Mouse (Mus musculus): ENCODE data around the gene Dlk2. TPM values are rescaled to one million over a fixed set of nuclear protein-coding genes. Genes with fewer than 3 reads are reported as not detected.

Dlk2 gene
- polyA plus RNA-seq, 1 experiment from 2014 or later, result 1.5 TPM

DNA sequence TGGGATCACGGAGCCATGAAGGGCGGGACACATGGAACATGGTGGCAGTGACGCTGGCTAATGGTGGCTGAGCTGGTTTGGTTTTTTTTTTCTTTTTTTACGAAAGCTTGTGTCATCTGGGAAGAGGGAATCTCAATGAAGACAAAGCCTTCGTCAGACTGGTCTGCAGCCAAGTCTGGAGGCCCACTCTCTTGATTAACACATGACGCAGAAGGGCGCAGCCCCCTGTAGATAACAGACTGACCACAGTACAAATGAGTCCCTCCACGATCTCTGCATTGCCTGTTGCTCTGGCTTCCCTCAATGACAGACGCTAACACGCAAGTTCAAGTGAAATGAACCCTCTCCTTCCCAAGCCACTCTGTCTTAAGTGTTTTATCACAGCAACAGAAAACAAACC lies 21.7 kb upstream of the Dlk2 start:
- no peaks in the 10 kb centered on the region for H3K27me3 ChIP-seq
- no peak overlapping the region for H3K4me2 ChIP-seq
- 94% methylated on average over 10 of the region's 10 CpGs for WGBS
- H3K9ac ChIP-seq, result no peak overlapping the region
- no peak overlapping the region for H3K4me3 ChIP-seq (replicated peaks)
- no peaks in the 10 kb centered on the region for H3K9me3 ChIP-seq
- no peak overlapping the region for H3K27ac ChIP-seq
- H3K36me3 ChIP-seq (replicated peaks), result peaks cover 65% of the 10 kb centered on the region
- H3K4me1 ChIP-seq, result no peaks in the 10 kb centered on the region
- no peak for ATAC-seq (ENCODE audit: low FRiP score)

DNA sequence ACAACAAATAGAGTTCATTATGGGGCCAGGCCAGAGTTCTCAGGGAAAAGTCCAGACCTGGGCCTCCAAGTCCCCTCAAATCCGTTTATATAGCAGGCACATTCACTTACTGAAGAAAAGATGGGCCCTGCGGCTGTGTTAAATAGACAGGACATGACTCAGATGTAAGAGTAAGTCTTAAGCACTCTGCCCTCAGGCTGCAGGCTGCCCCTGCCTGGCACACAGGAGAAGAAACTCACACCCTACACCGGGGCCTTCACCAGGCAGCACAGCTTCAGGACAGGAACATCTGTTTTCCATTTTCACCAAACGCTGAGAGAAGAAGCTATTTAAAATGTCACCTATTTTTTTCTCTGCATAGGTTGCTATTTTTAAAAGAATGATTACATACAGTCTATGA lies 19.6 kb upstream of the Dlk2 start:
- peaks cover 18% of the 10 kb centered on the region for H3K4me1 ChIP-seq
- no peak overlapping the region for H3K4me3 ChIP-seq (replicated peaks)
- no peak for ATAC-seq (ENCODE audit: low FRiP score)
- no peak overlapping the region for H3K4me2 ChIP-seq
- peaks cover 50% of the 10 kb centered on the region for H3K36me3 ChIP-seq (replicated peaks)
- no peaks in the 10 kb centered on the region for H3K27me3 ChIP-seq
- H3K9ac ChIP-seq, result no peak overlapping the region
- WGBS, result 80% methylated on average over 4 of the region's 4 CpGs
- H3K27ac ChIP-seq, result no peak overlapping the region
- H3K9me3 ChIP-seq, result no peaks in the 10 kb centered on the region

DNA sequence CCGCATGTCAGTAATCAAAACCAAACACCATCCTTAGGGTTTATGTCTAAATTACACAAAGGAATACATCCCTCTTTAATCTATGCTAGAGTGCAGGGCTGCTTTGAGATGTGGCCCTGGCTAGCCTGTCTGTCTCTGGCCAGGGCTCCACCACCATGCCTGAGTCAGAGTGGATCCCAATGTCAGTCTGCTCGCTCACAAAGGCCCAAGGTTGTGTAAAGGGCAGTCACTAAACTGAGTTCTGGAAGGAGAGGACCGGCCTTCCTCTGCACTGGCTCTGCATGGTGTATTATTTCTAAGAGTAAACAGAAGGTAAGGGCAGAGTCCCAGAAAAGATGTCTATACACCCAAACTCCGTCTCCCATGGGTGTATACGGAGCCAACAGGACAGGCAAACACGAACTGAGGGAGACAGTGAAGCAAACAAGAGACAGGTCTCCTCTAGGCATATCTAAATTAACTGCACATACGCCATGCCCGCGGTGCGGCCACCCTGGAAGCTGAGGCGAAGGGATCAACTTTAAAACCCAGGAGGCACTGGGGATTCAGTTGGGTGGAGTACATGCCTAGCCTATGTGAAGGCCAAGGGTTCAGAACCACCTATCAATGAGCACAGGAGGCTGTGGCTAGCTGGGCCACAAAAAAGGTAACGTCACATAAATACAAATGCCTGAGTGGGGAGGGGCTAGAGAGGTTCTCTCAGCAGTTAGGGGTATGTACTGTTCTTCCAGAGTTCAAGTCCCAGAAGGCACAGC lies 19.0 kb upstream of the Dlk2 start:
- peaks cover 21% of the 10 kb centered on the region for H3K4me1 ChIP-seq
- H3K27me3 ChIP-seq, result no peaks in the 10 kb centered on the region
- no peaks in the 10 kb centered on the region for H3K9me3 ChIP-seq
- H3K4me3 ChIP-seq (replicated peaks), result no peak overlapping the region
- no peak for ATAC-seq (ENCODE audit: low FRiP score)
- peaks cover 47% of the 10 kb centered on the region for H3K36me3 ChIP-seq (replicated peaks)
- no peak overlapping the region for H3K4me2 ChIP-seq
- no peak overlapping the region for H3K9ac ChIP-seq
- WGBS, result 90% methylated on average over 12 of the region's 12 CpGs
- H3K27ac ChIP-seq, result no peak overlapping the region

DNA sequence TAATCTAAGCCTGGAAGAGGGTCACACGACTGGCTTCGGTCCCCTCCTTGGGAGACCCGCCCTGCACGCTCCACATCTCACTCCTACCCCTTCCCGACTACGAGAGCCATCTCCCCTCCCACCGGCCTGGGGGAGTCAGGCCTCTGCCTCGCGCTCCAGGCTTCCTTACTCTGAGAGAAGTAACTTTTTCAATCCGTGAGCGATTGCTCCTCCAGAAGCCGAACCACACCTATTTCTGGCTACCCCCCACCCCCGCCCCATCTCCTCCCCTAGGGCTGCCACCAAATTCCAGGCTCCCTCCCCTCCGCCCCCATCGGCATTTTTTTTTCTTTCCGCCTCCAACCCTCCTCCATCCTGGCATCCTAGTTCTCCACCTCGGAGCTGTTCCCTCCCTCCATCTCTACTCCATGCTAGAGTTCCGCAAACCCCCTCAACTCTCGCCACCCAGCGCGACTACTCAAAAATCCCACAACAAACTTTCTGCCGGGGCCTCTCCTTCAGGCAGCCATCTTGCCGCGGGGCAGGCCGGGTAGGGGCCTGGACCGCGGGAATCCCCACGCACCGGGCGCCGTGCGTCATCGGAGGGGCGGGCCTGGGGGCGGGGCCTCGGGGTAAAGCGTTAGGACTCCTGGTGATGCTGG lies 14.6 kb upstream of the Dlk2 start, which contains the start of gene Tjap1:
TSS of gene Tjap1 (minus strand) at position 544 of the 641 bp plus-strand sequence.
- peaks cover 24% of the 10 kb centered on the region for H3K4me1 ChIP-seq
- under 1% methylated on average over 37 of the region's 37 CpGs for WGBS
- H3K36me3 ChIP-seq (replicated peaks), result peaks cover 28% of the 10 kb centered on the region
- peak within 1 kb of the TSS; percentile 87 for H3K4me2 ChIP-seq
- H3K9ac ChIP-seq, result peak within 1 kb of the TSS; percentile 82
- no peaks in the 10 kb centered on the region for H3K9me3 ChIP-seq
- no peaks in the 10 kb centered on the region for H3K27me3 ChIP-seq
- ATAC-seq (ENCODE audit: low FRiP score), result peak; percentile 99
- H3K27ac ChIP-seq, result peak within 1 kb of the TSS; percentile 74
- H3K4me3 ChIP-seq (replicated peaks), result peak within 1 kb of the TSS; percentile 72

DNA sequence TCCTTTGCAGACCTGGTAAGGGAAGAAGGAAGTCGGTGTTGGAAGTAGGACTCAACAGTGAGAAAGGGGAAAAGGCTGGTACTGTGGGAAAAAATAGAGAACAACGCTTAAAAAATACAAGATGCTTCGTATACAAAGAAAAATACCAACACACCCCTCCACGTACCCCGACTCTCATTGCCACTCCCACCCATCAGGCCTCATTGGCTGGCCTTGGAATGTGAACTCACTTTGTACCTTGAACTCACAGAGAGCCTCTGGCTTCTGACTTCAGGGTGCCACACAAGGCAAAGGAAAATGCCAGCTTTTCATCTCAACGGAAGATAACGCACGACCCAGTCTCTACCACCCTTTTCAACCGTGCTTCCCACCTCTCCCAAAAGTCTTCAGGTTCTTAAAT lies 14.1 kb upstream of the Dlk2 start:
- WGBS, result 22% methylated on average over 9 of the region's 9 CpGs
- Histone ChIP-seq H3K36me3 (replicated peaks) (peaks cover 24% of the 10 kb centered on the region), H3K27me3 (no peaks in the 10 kb centered on the region), H3K4me3 (replicated peaks) (peak overlapping the region; percentile 72), H3K9ac (peak overlapping the region; percentile 82), H3K9me3 (no peaks in the 10 kb centered on the region), H3K4me2 (peak overlapping the region; percentile 87), H3K4me1 (peaks cover 28% of the 10 kb centered on the region), H3K27ac (peak overlapping the region; percentile 74; the same call in 1 of the 2 replicates)
- peak; percentile 63; the same call in 1 of the 2 replicates for ATAC-seq (ENCODE audit: low FRiP score)

DNA sequence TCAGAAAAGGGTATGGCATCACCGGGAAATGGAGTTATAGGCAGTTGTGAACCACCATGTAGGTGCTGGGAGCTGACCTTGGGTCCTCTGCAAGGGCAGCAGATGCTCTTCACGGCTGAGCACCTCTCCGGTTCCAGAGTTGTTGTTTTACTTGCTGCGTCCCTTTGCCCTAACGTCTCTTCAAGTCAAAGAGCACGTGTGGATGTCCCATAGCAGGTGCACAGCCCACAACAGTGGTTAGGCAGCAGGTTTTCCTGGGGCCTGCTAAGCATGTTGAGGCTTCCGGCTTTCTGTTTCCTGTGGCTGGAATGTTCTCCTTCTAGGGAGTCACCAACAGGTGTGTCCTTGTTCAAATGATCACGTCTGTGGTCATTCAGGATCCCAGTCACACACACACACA lies 13.3 kb upstream of the Dlk2 start:
- Histone ChIP-seq H3K27ac (no peak overlapping the region), H3K4me1 (peaks cover 28% of the 10 kb centered on the region), H3K9ac (no peak overlapping the region), H3K9me3 (no peaks in the 10 kb centered on the region), H3K27me3 (no peaks in the 10 kb centered on the region), H3K36me3 (replicated peaks) (peaks cover 16% of the 10 kb centered on the region), H3K4me3 (replicated peaks) (no peak overlapping the region), H3K4me2 (no peak overlapping the region)
- no peak for ATAC-seq (ENCODE audit: low FRiP score)
- 92% methylated on average over 8 of the region's 8 CpGs for WGBS

DNA sequence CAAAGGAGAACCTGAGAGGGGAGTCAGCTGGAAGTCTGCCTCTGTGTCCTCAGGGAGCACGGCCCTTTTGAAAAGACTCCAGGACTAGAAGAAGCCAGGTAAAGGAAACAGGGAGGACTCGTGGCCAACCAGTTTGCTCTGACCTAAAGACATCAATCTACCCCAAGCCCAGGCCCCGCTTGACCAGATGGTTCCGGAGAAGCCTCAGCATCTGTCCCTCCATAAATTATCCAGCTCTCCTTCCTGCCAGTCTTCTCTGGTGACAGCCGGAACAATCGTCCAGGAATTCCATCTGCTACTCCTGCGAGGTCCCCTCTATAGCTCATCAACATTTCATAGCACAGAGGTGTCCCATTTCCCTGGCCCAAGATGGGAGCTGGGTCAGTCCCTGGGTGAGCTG lies 12.6 kb upstream of the Dlk2 start:
- no peak overlapping the region for H3K9ac ChIP-seq
- no peak overlapping the region for H3K4me2 ChIP-seq
- H3K4me1 ChIP-seq, result peaks cover 28% of the 10 kb centered on the region
- WGBS, result 67% methylated on average over 7 of the region's 7 CpGs
- H3K27ac ChIP-seq, result no peak overlapping the region
- H3K27me3 ChIP-seq, result no peaks in the 10 kb centered on the region
- H3K36me3 ChIP-seq (replicated peaks), result peaks cover 10% of the 10 kb centered on the region; the same call in 1 of the 2 replicates
- H3K9me3 ChIP-seq, result no peaks in the 10 kb centered on the region
- H3K4me3 ChIP-seq (replicated peaks), result no peak overlapping the region
- no peak for ATAC-seq (ENCODE audit: low FRiP score)

DNA sequence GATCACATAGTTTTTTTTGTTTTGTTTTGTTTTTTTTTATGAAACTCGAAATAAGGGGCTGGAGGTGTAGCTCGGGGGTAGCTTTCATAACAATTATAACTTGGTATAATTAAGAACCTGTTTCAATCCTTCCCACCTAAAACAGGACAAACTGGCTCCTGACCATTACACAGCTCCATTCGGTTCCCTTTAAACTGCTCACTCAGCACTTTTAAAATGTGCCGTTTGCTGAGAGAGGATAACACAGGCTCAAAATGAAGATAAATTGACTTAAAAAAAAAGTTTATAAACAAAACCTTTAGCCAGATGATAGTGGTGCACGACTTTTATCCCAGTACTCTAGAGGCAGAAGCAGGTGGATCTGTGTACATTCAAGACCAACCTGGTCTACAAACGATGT lies 11.8 kb upstream of the Dlk2 start:
- no peak overlapping the region for H3K4me3 ChIP-seq (replicated peaks)
- H3K36me3 ChIP-seq (replicated peaks), result peaks cover 4% of the 10 kb centered on the region; the same call in 1 of the 2 replicates
- peaks cover 28% of the 10 kb centered on the region for H3K4me1 ChIP-seq
- no peak for ATAC-seq (ENCODE audit: low FRiP score)
- no peak overlapping the region for H3K9ac ChIP-seq
- no peaks in the 10 kb centered on the region for H3K9me3 ChIP-seq
- H3K27me3 ChIP-seq, result no peaks in the 10 kb centered on the region
- 71% methylated on average over 6 of the region's 6 CpGs for whole genome bisulfite sequencing
- no peak overlapping the region for H3K4me2 ChIP-seq
- H3K27ac ChIP-seq, result no peak overlapping the region

DNA sequence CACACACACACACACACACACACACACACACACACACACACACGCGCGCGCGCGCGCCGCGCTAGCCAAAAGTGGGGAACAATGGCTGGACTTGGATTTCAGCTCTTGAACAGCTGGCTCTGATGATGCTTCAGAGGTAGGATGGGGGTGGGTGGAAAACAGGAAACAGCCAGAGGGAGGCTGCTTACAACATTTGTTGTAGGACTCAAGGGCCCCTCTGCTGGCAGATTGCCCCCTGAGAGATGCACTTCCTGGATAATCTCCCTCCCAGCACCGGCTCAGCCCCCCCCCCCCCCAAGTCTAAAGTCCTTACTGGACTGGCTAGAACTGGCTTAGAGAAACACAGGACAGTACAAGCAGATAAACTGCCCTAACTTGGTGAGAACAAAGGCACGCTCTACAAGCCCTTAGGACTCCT lies 9.5 kb upstream of the Dlk2 start:
- no peak overlapping the region for H3K4me2 ChIP-seq
- H3K9ac ChIP-seq, result no peak overlapping the region
- no peaks in the 10 kb centered on the region for H3K9me3 ChIP-seq
- peaks cover 10% of the 10 kb centered on the region for H3K4me1 ChIP-seq
- no peak overlapping the region for H3K4me3 ChIP-seq (replicated peaks)
- H3K27me3 ChIP-seq, result peaks cover 5% of the 10 kb centered on the region; the same call in 1 of the 2 replicates
- no peak overlapping the region for H3K27ac ChIP-seq
- no peak for ATAC-seq (ENCODE audit: low FRiP score)
- WGBS, result 63% methylated on average over 11 of the region's 11 CpGs
- no peaks in the 10 kb centered on the region for H3K36me3 ChIP-seq (replicated peaks)

DNA sequence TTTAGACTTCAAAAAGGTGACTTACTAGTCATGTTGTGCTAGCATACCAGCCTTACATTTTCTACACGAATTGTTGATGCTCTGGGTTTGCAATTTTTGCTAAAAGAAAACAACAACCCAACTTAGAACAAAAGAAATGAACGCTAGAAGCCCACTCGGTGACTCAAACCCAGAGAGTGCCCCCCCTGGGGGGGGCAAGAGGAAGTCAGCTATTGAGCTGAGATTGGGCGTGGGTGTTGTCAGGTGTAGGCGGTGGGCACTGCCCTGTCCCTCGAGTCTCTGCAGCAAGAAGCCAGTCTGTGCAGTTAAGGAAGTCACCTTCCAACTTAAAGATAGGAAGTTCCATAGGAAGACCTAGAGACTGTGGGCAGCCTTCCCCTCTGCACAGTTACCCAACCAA lies 620 bp upstream of the Dlk2 start:
- no peak overlapping the region for H3K4me3 ChIP-seq (replicated peaks)
- no peak for ATAC-seq (ENCODE audit: low FRiP score)
- H3K36me3 ChIP-seq (replicated peaks), result no peaks in the 10 kb centered on the region
- peaks cover 78% of the 10 kb centered on the region for H3K27me3 ChIP-seq
- 54% methylated on average over 6 of the region's 6 CpGs for WGBS
- peak overlapping the region; percentile 100; the same call in 1 of the 2 replicates for H3K4me2 ChIP-seq
- H3K9me3 ChIP-seq, result no peaks in the 10 kb centered on the region
- peaks cover 23% of the 10 kb centered on the region for H3K4me1 ChIP-seq
- H3K27ac ChIP-seq, result no peak overlapping the region
- no peak overlapping the region for H3K9ac ChIP-seq

DNA sequence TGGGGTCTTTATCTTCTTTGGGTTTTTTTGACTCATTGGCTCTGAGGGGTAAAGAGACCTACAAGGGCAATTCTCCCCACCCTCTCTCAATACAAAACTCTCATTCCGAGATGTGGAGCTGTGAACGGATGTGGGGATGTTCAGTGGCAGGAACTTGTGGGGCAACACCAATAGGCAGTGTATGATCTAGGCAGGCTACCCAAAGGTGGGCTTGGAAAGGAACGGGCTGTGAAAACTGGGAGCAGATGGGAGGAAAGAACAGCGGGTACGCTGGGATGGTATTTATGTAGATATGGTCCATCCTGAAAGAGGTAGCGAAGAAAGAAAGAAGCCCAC lies 225 bp upstream of the Dlk2 start:
- Histone ChIP-seq H3K36me3 (replicated peaks) (no peaks in the 10 kb centered on the region), H3K27ac (no peak overlapping the region), H3K4me3 (replicated peaks) (peak overlapping the region; percentile 63), H3K4me2 (peak overlapping the region; percentile 100), H3K9me3 (no peaks in the 10 kb centered on the region), H3K9ac (peak overlapping the region; percentile 69), H3K27me3 (peaks cover 78% of the 10 kb centered on the region), H3K4me1 (peaks cover 23% of the 10 kb centered on the region)
- no peak for ATAC-seq (ENCODE audit: low FRiP score)
- 13% methylated on average over 6 of the region's 6 CpGs for WGBS

DNA sequence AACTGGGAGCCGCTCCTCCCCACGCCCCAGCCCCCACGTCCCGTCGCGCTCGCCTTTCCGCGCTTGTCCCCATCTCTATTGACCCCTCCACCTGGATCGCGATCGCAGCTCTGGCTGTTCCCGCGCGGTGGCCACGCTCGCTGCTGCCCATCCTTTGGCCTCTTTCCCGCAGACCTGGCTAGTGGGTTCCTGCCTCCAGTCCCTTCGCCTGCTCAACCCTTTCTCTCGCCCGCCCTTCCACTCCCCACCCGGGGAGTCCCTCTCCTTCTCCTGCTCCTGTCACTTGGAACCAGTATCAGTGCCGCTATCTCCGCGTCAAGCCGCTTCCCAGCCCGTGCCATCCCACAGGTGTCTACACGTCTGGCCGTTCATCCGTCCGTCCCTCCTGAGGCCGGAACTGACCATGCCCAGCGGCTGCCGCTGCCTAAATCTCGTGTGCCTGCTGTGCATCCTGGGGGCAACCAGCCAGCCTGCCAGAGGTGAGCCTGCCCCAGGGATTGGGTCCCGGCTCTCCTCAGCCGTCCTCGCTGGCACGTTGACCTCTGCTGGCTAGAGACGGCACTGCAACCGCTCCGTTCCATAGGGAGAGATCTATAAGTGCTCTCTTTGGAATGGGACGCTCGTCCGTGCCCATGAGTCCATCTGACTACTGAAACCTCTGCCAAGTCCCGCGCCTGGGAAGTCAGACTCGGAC lies 1.1 kb downstream of the Dlk2 start:
- WGBS, result under 1% methylated on average over 48 of the region's 48 CpGs
- Histone ChIP-seq H3K9me3 (no peaks in the 10 kb centered on the region), H3K27me3 (peaks cover 68% of the 10 kb centered on the region), H3K9ac (peak overlapping the region; percentile 69), H3K4me1 (peaks cover 23% of the 10 kb centered on the region), H3K36me3 (replicated peaks) (no peaks in the 10 kb centered on the region), H3K4me3 (replicated peaks) (peak overlapping the region; percentile 63), H3K4me2 (peak overlapping the region; percentile 100), H3K27ac (no peak overlapping the region)
- peak; percentile 88 for ATAC-seq (ENCODE audit: low FRiP score)

Data from forebrain, embryonic 12.5 days (tissue).